Mouse (Mus musculus) midbrain, embryonic 16.5 days (tissue): ENCODE data around the gene Nup210l. TPM values are rescaled to one million over a fixed set of nuclear protein-coding genes. Genes with fewer than 3 reads are reported as not detected.

Experiments used
- ATAC-seq: fragments of 200-750 bp; cut with Nextera tagmentation; 2 replicates; pipeline ENCODE4 v1.8.0; 2017; ENCODE audit warnings: moderate TSS enrichment
- H3K27ac ChIP-seq: fragments of 300-500 bp; sonication (generic); 2 replicates; pipeline ENCODE4 v1.5.1; 2014; ENCODE audit warnings: mild to moderate bottlenecking, low read length, mixed read lengths
- H3K27me3 ChIP-seq: fragments of 300-500 bp; sonication (generic); 2 replicates; pipeline ENCODE4 v1.6.1; 2014; ENCODE audit warnings: low read depth, low read length, mixed read lengths; ENCODE audit not compliant: control insufficient read depth, insufficient read depth
- H3K36me3 ChIP-seq: fragments of 300-500 bp; sonication (generic); 2 replicates; pipeline ENCODE4 v1.6.1; 2014; ENCODE audit warnings: mild to moderate bottlenecking, low read length, moderate library complexity, mixed read lengths; ENCODE audit not compliant: control insufficient read depth, insufficient read depth
- H3K4me1 ChIP-seq: fragments of 300-500 bp; sonication (generic); 2 replicates; pipeline ENCODE4 v1.6.1; 2014; ENCODE audit warnings: mild to moderate bottlenecking, low read length, mixed read lengths; ENCODE audit not compliant: control insufficient read depth, insufficient read depth
- H3K4me2 ChIP-seq: fragments of 300-500 bp; sonication (generic); 2 replicates; pipeline ENCODE4 v1.6.1; 2014; ENCODE audit warnings: mild to moderate bottlenecking, low read length, mixed read lengths
- H3K4me3 ChIP-seq: fragments of 300-500 bp; sonication (generic); 2 replicates; pipeline ENCODE4 v1.5.1; 2014; ENCODE audit warnings: low read depth, mild to moderate bottlenecking, low read length, moderate library complexity, mixed read lengths
- H3K9ac ChIP-seq: fragments of 300-500 bp; sonication (generic); 2 replicates; pipeline ENCODE4 v1.6.1; 2014; ENCODE audit warnings: low read depth, low read length, mixed read lengths
- H3K9me3 ChIP-seq: fragments of 300-500 bp; sonication (generic); replicated peaks from 2 replicates; pipeline ENCODE4 v1.6.1; 2014; ENCODE audit warnings: mild to moderate bottlenecking, low read length, mixed read lengths; ENCODE audit not compliant: control insufficient read depth, poor library complexity, severe bottlenecking
- WGBS: fragments of 180-500 bp; shearing (Covaris S2); extraction: QIAGEN DNeasy Blood & Tissue Kit; methylation state at CpG from one replicate; pipeline ENCODE4 v1.1.7; 2014; 5-methylcytosine and 5-hydroxymethylcytosine counted together
- polyA plus RNA-seq: library from polyadenylated mRNA; unstranded; fragments of >200 nt; fragmentation: Nextera tagmentation; extraction: Ambion mirVana; gene quantifications from 2 replicates; pipeline ENCODE4 v1.2.1, GENCODE M21; 2015

Nup210l gene
- polyA plus RNA-seq: 0.16 and 0.35 TPM in 2 replicates

DNA sequence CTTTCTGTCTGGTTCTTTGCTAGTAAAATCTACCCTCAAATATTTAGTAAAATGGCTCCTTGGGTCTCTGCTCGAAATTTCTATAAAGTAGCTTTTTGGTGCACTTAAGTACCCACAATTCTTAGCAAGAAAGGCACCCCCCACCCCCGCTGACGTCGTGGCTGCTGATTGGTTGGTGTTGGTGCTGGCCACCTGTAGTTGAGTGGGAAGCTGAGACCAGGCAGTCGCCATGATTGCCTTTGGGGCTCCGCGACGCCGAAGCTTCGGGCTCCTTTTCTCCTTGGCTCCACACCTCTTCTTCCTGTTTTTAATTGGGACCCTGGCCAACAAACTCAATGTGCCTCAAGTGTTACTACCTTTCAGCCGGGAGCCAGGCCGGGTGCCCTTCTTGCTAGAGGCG, at the start of gene Nup210l:
Nup210l (plus strand) TSS at position 195 of the 400 bp plus-strand sequence.
- Histone ChIP-seq H3K27me3 (no peaks in the 10 kb centered on the region), H3K36me3 (0 out of 2 replicates have a peak, but pooled peaks cover 4% of the 10 kb centered on the region), H3K4me1 (no peaks in the 10 kb centered on the region), H3K9ac (no peak within 1 kb of the TSS), H3K4me2 (no peak within 1 kb of the TSS), H3K4me3 (no peak within 1 kb of the TSS), H3K27ac (no peak within 1 kb of the TSS), H3K9me3 (no peaks in the 10 kb centered on the region)
- 87% methylated on average over 13 of the region's 13 CpGs for WGBS
- no peak for ATAC-seq

DNA sequence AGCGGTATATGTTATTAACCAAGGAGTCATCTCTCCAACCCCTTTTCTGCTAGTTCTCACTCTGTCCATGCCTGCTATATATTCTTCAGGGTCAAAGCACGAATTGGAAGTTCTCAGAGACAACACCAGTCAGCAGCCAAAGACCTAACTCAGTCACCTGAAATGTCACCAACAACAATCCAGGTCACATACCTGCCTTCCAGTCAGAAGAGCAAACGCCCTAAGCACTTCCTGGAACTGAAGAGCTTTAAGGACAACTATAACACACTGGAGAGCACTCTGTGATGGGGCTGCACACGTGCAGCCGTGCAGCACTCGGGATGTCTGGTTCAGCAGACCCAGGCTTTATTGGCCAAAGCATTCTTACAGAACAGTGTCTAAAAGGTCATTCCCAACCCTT, 42.4 kb upstream of the Nup210l start:
- no peak overlapping the region for H3K27ac ChIP-seq
- no peak overlapping the region for H3K9ac ChIP-seq
- no peak overlapping the region for H3K4me3 ChIP-seq
- H3K4me1 ChIP-seq: no peaks in the 10 kb centered on the region
- H3K27me3 ChIP-seq: no peaks in the 10 kb centered on the region
- 93% methylated on average over 6 of the region's 6 CpGs for WGBS
- no peak overlapping the region for H3K4me2 ChIP-seq
- H3K9me3 ChIP-seq: no peaks in the 10 kb centered on the region
- H3K36me3 ChIP-seq: peaks cover 25% of the 10 kb centered on the region
- no peak for ATAC-seq

DNA sequence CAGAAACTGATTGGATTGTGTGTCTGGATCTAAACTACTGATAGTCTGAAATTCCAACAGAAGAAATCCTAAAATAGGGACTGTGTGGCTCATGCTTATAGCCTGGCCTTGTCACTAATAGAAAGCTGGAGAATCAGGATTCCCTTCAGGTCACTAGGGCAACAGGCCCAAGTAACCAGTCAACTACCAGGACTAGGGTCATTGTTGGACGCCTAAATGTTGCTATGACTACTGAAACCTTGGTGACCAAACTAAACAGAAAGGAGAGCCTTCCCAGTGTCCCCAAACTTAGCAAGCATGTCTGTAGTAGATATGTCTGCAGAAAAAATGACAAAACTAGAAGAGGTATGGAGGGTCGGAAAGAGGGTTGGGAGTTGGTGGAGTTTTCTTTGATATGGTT, 41.4 kb upstream of the Nup210l start:
- peaks cover 19% of the 10 kb centered on the region for H3K36me3 ChIP-seq

DNA sequence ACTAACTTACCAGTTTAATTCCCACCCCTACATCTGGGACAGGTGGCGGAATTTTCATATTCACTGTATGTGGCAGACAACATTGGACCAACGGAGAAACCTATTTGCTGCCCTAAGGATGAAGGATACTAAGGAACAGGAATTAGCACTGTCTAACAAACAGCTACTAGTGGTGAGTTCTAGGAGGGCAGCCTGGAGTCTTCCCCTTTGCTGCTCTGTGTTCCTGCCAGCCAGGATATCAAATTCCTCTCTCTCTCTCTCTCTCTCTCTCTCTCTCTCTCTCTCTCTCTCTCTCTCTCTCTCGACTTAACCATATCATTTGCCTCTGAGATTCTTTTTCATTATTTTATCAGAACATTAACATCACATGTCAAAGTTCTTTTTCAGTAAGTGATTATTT, 39.5 kb upstream of the Nup210l start:
- H3K4me1 ChIP-seq: no peaks in the 10 kb centered on the region
- H3K9me3 ChIP-seq: no peaks in the 10 kb centered on the region
- no peak overlapping the region for H3K4me2 ChIP-seq
- H3K27me3 ChIP-seq: no peaks in the 10 kb centered on the region
- no peak overlapping the region for H3K27ac ChIP-seq
- peaks cover 13% of the 10 kb centered on the region for H3K36me3 ChIP-seq
- H3K9ac ChIP-seq: no peak overlapping the region
- no peak for ATAC-seq
- no peak overlapping the region for H3K4me3 ChIP-seq
- WGBS: 85% methylated on average over 3 of the region's 3 CpGs

More for the DNA sequence above, 41.4 kb upstream of the Nup210l start:
- WGBS: 58% methylated on average over 2 of the region's 2 CpGs
- no peak overlapping the region for H3K27ac ChIP-seq
- no peaks in the 10 kb centered on the region for H3K9me3 ChIP-seq
- no peaks in the 10 kb centered on the region for H3K4me1 ChIP-seq
- no peak overlapping the region for H3K4me3 ChIP-seq
- no peak overlapping the region for H3K9ac ChIP-seq
- H3K4me2 ChIP-seq: no peak overlapping the region
- no peak for ATAC-seq
- H3K27me3 ChIP-seq: no peaks in the 10 kb centered on the region

DNA sequence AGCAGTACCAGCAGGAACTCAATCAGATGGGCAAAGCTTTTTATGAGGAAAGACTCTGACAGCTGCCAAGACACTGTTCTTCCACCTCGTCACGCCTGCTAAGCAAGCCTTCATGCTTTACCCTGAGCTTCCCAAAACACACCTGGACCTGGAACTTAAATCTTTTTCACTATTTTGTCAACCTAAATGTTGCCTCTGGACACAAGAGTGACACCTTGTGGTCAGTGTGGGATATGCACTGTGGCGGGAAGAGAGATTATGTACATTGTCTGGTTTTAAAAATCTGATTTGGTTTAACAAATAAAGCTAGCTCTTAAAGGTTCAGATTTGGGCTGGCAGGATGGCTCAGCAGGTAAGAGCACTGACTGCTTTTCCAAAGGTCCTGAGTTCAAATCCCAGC, 38.4 kb upstream of the Nup210l start:
- peaks cover 13% of the 10 kb centered on the region for H3K36me3 ChIP-seq
- H3K27ac ChIP-seq: no peak overlapping the region
- ATAC-seq: no peak
- no peaks in the 10 kb centered on the region for H3K9me3 ChIP-seq
- H3K4me1 ChIP-seq: no peaks in the 10 kb centered on the region
- H3K27me3 ChIP-seq: no peaks in the 10 kb centered on the region
- H3K4me2 ChIP-seq: no peak overlapping the region
- 52% methylated on average over 3 of the region's 3 CpGs for WGBS
- no peak overlapping the region for H3K9ac ChIP-seq
- no peak overlapping the region for H3K4me3 ChIP-seq

DNA sequence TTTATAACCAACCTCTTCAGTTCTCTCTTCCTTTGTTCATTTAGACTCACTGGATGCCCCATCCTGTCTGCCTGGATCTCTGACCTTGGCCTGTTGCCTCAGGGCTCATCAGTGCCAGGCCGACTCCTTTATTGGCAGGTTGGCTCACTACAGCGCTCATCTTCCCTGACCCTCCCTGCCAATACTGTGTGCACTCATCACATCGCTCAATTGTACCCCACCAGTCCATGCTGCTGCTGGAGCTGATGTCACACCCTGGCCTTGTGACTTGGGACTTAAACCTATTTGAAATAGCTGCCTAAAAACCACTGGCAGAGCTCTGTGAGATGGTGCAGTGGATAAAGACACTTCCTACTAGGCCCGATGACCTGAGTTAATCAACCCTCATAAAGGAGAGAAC, 36.1 kb upstream of the Nup210l start:
- no peak overlapping the region for H3K4me3 ChIP-seq
- WGBS: 91% methylated on average over 4 of the region's 4 CpGs
- H3K36me3 ChIP-seq: peaks cover 4% of the 10 kb centered on the region
- H3K4me2 ChIP-seq: no peak overlapping the region
- no peaks in the 10 kb centered on the region for H3K4me1 ChIP-seq
- H3K9me3 ChIP-seq: no peaks in the 10 kb centered on the region
- no peaks in the 10 kb centered on the region for H3K27me3 ChIP-seq
- no peak for ATAC-seq
- H3K9ac ChIP-seq: no peak overlapping the region
- H3K27ac ChIP-seq: no peak overlapping the region

DNA sequence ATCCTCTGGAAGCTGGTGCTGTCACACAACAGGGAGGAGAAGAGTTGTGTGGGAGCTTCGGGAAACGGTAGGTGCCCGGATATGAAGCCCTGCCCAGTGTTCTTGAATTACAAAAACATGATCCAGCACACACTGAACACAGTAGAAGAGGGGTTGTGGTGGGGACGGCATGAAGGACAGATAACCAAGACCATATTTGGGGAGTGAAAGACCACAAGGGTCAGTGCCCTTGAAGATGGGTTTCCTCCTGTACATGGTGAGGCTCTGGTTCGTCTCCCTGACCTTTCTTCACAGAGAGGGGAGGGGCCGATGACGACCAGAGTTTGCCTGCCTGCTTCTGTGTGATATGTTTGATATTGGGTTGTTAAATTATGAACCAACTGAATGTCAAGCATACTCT, 34.2 kb upstream of the Nup210l start:
- Histone ChIP-seq H3K4me1 (no peaks in the 10 kb centered on the region), H3K4me3 (no peak overlapping the region), H3K36me3 (peaks cover 4% of the 10 kb centered on the region; the same call in 1 of the 2 replicates), H3K4me2 (no peak overlapping the region), H3K9ac (no peak overlapping the region), H3K27ac (no peak overlapping the region), H3K9me3 (no peaks in the 10 kb centered on the region), H3K27me3 (no peaks in the 10 kb centered on the region)
- WGBS: 84% methylated on average over 7 of the region's 7 CpGs
- ATAC-seq: no peak

DNA sequence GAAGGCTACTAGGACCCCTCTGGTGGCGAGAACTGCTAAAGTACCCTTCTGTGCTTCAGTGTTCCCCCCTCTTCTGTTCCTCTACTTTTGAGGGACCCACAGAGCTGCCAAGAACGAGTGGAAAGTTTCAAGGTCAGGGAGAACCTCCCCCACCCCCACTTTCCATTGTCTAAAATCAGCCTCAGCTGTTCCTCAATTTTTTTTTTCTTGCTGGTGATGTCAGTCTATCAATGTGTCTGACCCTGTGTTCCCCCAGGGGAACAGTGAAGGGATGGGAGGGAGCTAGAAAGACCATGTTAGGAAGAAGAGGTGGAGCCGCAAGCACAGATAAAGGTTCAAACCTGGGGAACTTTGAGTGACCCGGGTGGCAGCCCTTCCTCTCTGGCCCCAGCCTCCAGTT, 31.6 kb upstream of the Nup210l start, which contains the start of gene Tpm3:
Tpm3 (plus strand) TSS at position 356 of the 400 bp plus-strand sequence.
- WGBS: 73% methylated on average over 4 of the region's 4 CpGs
- ATAC-seq: no peak
- no peak within 1 kb of the TSS for H3K9ac ChIP-seq

DNA sequence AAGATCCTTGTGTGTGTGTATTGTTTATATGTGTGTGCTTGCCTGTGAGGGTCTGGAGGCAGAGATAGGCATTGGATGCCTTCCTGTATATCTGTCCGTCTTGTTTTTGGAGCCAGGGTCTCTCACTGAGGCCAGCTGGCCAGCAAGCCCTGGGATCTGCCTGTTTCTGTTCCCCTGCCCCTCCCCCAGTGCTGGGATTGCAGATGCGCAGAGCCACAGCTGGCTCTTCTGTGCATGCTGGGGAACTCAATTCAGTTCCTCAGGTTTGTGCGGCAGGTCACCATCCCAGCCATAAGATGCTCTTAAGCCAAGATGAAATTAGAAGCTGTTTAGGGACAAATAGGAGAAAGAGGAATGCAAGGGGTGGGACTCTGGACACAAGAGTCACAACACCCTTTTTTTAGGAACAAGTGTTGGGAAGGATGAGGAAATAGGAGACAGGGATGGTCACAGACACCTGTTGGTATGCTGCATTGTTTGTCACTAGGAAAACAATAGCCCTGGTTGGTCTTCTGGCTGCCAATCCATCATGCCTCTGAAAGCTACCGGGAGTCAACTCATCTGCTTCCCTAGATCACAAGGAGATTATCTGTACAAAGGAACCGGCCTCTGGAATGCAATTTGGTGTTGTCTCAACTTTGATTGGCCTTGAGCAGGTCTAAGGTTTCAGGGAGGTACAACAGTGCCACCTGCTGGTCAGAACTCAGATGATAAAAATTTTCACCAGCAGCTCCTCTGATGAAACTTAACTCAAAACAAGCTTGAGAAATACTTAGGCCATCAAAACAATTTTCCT, 26.8 kb upstream of the Nup210l start:
- no peaks in the 10 kb centered on the region for H3K27me3 ChIP-seq
- H3K9me3 ChIP-seq: no peaks in the 10 kb centered on the region
- no peak overlapping the region for H3K4me3 ChIP-seq
- ATAC-seq: no peak
- H3K4me1 ChIP-seq: peaks cover 20% of the 10 kb centered on the region
- 8% methylated on average over 5 of the region's 5 CpGs for WGBS
- H3K9ac ChIP-seq: no peak overlapping the region
- H3K36me3 ChIP-seq: no peaks in the 10 kb centered on the region
- no peak overlapping the region for H3K4me2 ChIP-seq
- H3K27ac ChIP-seq: no peak overlapping the region

More for the DNA sequence above, 31.6 kb upstream of the Nup210l start, which contains the start of gene Tpm3:
- H3K36me3 ChIP-seq: no peaks in the 10 kb centered on the region
- no peaks in the 10 kb centered on the region for H3K27me3 ChIP-seq
- no peak within 1 kb of the TSS for H3K4me3 ChIP-seq
- H3K4me1 ChIP-seq: no peaks in the 10 kb centered on the region
- H3K27ac ChIP-seq: no peak within 1 kb of the TSS
- no peak within 1 kb of the TSS for H3K4me2 ChIP-seq
- H3K9me3 ChIP-seq: no peaks in the 10 kb centered on the region
